Mouse (Mus musculus) fat pad, adult 2 months (tissue): ENCODE data around the gene Fgfr2.

Experiments used
- DNase-seq: peaks from one replicate; pipeline ENCODE4 v3.0.0-alpha.2; 2011; ENCODE audit warnings: low read depth, low spot score; ENCODE audit errors: extremely low read depth

The Fgfr2 gene

GRCm38 (mm10) chr7:130590081-130590828 is 2532.9 kb downstream of the Fgfr2 start:
- DNase-seq: no peak

GRCm38 (mm10) chr7:130586521-130587072 is 2536.6 kb downstream of the Fgfr2 start:
- no peak for DNase-seq

GRCm38 (mm10) chr7:130578607-130579006 is 2544.5 kb downstream of the Fgfr2 start:
- DNase-seq: no peak

GRCm38 (mm10) chr7:130578066-130578465 is 2545.1 kb downstream of the Fgfr2 start:
- no peak for DNase-seq

DNA sequence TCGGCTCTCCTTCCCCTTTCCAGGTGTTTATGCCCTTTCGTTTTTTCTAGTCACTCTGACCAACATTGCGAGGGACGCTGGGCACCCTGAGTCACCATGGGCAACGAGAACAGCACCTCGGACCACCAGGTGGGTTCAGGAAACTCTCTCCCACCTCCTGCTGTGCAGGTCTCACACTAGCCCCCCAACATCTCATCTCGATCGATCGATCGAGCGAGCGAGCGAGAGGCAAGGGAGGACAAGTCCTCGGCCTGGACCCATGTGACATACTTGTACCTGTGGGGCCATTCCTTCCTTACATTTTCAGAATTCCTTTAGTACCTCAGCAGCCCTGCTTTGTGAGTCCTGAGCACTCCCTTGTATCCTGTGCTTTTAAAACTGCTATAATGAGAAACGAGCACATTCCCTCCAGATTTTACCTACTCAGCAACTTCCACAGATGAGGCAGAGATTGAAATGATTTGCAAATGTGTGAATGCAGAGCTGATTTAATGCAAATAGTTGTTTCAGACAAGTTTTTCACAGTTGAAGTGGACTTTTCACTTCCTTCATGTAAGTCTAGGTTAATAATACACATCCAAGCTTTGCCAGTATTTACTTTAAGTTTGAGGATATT is 2545.7 kb downstream of the Fgfr2 start, which contains the start of gene Tacc2:
Tacc2 (plus strand) TSS at position 51 of the 616 bp plus-strand sequence.
- DNase-seq: no peak

- no peak for DNase-seq
Observed at GRCm38 (mm10) chr7:130576981-130577380, 2546.2 kb downstream of the Fgfr2 start.

DNA sequence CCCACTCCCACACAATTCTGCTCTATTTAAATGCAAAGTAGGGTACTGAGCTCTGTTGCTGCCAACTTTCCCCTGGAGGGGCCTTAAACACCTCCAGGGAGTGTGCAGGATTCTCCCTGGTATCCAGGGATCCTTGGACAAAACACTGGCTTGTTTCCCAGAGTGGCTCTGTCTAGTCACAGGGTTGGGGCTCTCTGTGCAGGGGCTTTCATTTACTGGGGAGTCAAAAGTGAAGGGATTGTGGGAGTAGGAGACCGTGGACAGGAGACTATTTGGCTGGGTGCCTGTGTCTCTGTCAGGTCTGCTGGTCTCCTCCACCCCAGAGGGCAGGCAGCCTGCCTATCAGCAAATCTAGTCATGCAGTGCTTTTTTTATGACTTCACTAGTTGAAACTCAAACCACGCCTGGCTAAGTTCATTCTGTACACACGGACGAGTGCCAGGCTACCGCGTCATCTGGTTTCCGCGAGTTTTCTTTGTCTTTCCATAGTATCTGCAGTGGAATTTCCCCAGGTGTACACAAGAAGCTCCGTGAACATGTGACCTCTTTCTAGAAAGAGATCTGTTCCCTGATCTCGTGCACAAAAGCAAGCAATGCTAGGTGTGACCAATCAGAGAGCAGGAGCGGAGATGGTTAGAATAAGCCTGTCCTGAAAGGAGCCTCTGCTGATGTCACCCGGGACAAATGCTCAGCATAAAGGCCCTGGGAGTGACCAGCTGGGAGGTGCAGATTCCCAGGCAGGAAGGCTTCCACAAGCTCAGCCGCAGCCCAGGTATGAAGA is 2548.7 kb downstream of the Fgfr2 start:
- no peak for DNase-seq

GRCm38 (mm10) chr7:130573746-130574145 is 2549.4 kb downstream of the Fgfr2 start:
- no peak for DNase-seq

DNA sequence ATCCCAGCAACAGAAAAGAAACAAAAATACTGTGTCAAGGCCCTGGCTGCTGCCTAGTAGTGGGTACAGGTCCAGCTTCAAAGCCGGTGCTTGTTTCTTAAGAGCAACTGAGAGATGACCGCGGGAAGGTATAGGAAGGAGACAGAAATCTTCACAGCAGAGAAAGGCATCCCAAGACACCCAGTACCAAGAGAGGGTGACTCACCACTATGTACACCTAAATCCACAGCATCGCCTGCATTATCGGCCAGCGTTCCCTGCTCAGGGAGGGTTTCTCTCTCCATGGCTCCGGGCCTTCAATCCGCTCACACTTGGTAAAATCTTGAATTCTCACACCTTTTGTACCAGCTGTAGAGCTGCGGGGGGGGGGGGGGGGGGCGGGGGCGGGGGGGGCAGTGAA is 2550.3 kb downstream of the Fgfr2 start, which contains the start of gene Nsmce4a:
Nsmce4a (minus strand) TSS at position 298 of the 400 bp plus-strand sequence.
- no peak for DNase-seq

GRCm38 (mm10) chr7:130570472-130570871 is 2552.7 kb downstream of the Fgfr2 start:
- DNase-seq: no peak

- DNase-seq: no peak
Observed at GRCm38 (mm10) chr7:130568783-130569436, 2554.2 kb downstream of the Fgfr2 start.

- no peak for DNase-seq
Observed at GRCm38 (mm10) chr7:130564596-130564995, 2558.6 kb downstream of the Fgfr2 start.

DNA sequence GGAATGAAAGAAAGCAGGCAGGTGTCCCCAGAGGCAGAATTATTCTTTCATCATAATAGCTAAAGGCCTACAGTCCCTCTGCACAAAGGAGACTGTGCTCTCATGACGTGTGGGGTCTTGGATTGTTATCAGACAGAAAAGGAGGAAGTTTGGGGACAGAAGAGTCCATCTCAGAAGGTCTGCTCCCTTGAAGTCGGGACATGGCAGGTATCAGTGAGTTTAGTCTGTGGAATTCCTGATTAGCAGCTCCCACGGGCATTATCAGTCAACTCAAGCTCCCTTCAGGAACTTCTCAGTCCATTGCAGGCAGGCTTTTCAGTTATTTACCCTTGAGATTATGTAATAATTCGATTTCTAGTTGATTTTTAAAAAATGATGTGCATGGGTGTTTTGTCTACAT is 2559.3 kb downstream of the Fgfr2 start:
- DNase-seq: no peak

GRCm38 (mm10) chr7:130563276-130563675 is 2559.9 kb downstream of the Fgfr2 start:
- no peak for DNase-seq

GRCm38 (mm10) chr7:130560933-130561332 is 2562.2 kb downstream of the Fgfr2 start:
- no peak for DNase-seq

DNA sequence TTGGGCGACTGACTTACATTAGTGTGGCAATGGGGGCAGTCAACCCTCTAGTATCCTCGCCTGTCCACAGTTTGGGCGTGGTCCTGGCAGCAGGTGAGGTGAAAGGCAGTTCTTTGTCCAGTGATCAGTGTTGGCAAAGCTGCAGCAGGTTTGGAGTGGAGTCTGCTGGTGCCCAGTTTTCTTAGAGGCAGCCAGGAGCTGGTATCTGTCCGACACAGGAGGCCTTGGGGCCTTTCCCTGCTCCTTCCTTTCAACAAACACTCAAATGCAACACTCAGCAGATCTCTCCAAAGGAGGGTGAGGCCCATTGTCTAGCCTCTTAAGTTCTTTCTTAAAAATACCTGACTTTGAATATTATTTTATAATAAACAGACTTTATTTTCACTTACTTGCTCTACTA is 2564.6 kb downstream of the Fgfr2 start:
- DNase-seq: no peak

GRCm38 (mm10) chr7:130555597-130555996 is 2567.6 kb downstream of the Fgfr2 start:
- DNase-seq: no peak

- no peak for DNase-seq
Observed at GRCm38 (mm10) chr7:130553321-130553720, 2569.8 kb downstream of the Fgfr2 start.

GRCm38 (mm10) chr7:130552780-130553179 is 2570.4 kb downstream of the Fgfr2 start:
- DNase-seq: no peak

DNA sequence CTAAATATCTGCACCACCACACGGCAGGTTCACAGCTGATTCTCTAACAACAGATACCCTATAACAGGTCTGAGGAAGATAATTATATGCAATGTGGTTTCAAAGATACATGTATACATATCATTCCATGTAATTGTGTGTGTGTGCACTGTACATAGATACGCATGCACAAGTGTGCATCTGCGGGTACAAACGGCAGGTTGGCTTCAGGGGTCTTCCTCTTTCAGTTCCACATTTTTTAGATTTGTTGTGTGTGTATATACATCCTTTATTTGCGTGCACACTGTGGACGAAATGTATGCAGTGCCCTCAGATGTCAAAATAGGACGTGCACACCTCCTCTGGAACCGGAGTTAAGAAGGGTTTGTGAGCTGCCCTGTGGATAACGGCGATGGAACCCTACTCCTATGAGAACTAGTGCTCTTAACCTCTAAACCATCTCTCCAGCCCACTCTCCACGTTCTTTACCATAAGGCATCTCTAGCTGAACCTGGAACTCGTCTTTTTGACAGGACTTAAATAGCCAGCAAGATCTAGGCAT is 2575.4 kb downstream of the Fgfr2 start:
- no peak for DNase-seq
